Mouse (Mus musculus) stomach, postnatal 0 days (tissue): Measurements from ENCODE around the gene Mrps9. TPM values are rescaled to one million over a fixed set of nuclear protein-coding genes. Genes with fewer than 3 reads are reported as not detected.

Source experiments
- ATAC-seq: fragments of 200-750 bp; cut with Nextera tagmentation; 2 replicates; pipeline ENCODE4 v1.8.0; 2017; ENCODE audit not compliant: low FRiP score, low TSS enrichment
- DNase-seq: peaks from one replicate; pipeline ENCODE4 v3.0.0-alpha.2; 2016; ENCODE audit warnings: low spot score
- H3K27ac ChIP-seq: fragments of 300-500 bp; sonication (generic); replicated peaks from 2 replicates; pipeline ENCODE4 v1.5.1; 2014; ENCODE audit warnings: mild to moderate bottlenecking, control low read depth
- H3K27me3 ChIP-seq: fragments of 300-500 bp; sonication (generic); 2 replicates; pipeline ENCODE4 v1.6.1; 2014; ENCODE audit warnings: low read length; ENCODE audit not compliant: control insufficient read depth, insufficient read depth
- H3K36me3 ChIP-seq: fragments of 300-500 bp; sonication (generic); 2 replicates; pipeline ENCODE4 v1.6.1; 2014; ENCODE audit warnings: low read length, mixed read lengths; ENCODE audit not compliant: control insufficient read depth, insufficient read depth
- H3K4me1 ChIP-seq: fragments of 300-500 bp; sonication (generic); replicated peaks from 2 replicates; pipeline ENCODE4 v1.6.1; 2014; ENCODE audit warnings: antibody characterized with exemption; ENCODE audit not compliant: control insufficient read depth, insufficient read depth
- H3K4me2 ChIP-seq: fragments of 300-500 bp; sonication (generic); replicated peaks from 2 replicates; pipeline ENCODE4 v1.6.1; 2014; ENCODE audit warnings: low read depth, mild to moderate bottlenecking, control low read depth, moderate library complexity
- H3K4me3 ChIP-seq: fragments of 300-500 bp; sonication (generic); 2 replicates; pipeline ENCODE4 v1.5.1; 2014; ENCODE audit warnings: low read depth, low read length, control low read depth
- H3K9ac ChIP-seq: fragments of 300-500 bp; sonication (generic); 2 replicates; pipeline ENCODE4 v1.6.1; 2014; ENCODE audit warnings: mild to moderate bottlenecking, low read length, control low read depth, mixed read lengths
- H3K9me3 ChIP-seq: fragments of 300-500 bp; sonication (generic); 2 replicates; pipeline ENCODE4 v1.6.1; 2016; ENCODE audit warnings: low read length; ENCODE audit not compliant: control insufficient read depth
- CTCF ChIP-seq: IDR thresholded peaks from 2 replicates; pipeline ENCODE4 v1.5.1; 2016; ENCODE audit warnings: antibody characterized with exemption, low read depth, mild to moderate bottlenecking, moderate library complexity
- EP300 ChIP-seq: optimal IDR thresholded peaks from 2 replicates; pipeline ENCODE3; 2016; ENCODE audit warnings: antibody characterized with exemption
- WGBS: fragments of 180-500 bp; shearing (Covaris S2); extraction: QIAGEN DNeasy Blood & Tissue Kit; methylation state at CpG from one replicate; pipeline ENCODE4 v1.1.7; 2014; 5-methylcytosine and 5-hydroxymethylcytosine counted together
- polyA plus RNA-seq: library from polyadenylated mRNA; unstranded; fragments of >200 nt; fragmentation: Nextera tagmentation; extraction: Ambion mirVana; gene quantifications from 2 replicates; pipeline ENCODE4 v1.2.1, GENCODE M21; 2015

Gene Mrps9
- polyA plus RNA-seq: 33.1 and 36.2 TPM in 2 replicates

DNA sequence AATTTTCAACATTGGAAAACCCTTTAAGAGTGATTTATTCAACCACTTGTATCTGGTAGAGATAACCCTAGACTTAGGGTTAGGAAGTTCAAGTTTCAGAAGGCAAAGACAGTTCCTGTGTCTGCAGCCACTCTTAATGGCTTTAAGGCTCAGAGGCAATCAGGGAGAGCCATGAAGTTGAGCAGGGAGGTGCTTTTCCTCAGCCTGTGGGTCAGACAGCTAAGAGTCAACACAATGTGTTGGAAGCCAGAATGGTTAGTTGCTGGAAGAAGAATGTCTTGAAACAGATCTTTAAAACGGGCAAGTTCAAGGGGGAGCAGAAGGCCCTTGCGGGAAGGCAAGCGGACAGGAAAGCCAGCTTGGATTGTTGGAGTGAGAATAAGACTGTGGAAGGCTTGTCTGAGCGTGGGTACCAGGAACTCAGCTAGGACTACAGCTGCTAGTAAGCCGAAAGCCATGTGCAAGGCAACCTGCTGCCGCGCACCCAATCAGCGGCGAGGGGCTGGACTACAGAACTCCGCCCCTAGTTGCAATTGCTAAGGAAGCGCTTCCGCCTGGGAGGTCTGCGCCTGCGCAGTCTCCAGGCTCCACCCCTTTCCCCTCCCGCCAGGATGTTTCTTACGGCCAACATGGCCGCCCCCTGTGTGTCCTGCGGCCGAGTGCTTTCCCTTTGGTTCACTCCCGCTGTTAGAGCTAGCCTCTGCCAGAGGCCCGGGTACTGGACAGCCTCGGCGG is at the start of gene Mrps9:
TSS of gene Mrps9 (plus strand) at position 571 of the 735 bp plus-strand sequence.
- no peaks in the 10 kb centered on the region for H3K36me3 ChIP-seq
- no peaks in the 10 kb centered on the region for H3K27me3 ChIP-seq
- WGBS: under 1% methylated on average over 23 of the region's 23 CpGs
- peak within 1 kb of the TSS; percentile 84 for H3K27ac ChIP-seq
- peak within 1 kb of the TSS; percentile 98 for H3K4me3 ChIP-seq
- peak; percentile 98 for DNase-seq
- peak within 1 kb of the TSS; percentile 63 for H3K4me2 ChIP-seq
- H3K9me3 ChIP-seq: no peaks in the 10 kb centered on the region
- TF ChIP-seq EP300: no peak
- TF ChIP-seq CTCF: peak; percentile 33; the same call in 1 of the 2 replicates
- ATAC-seq: peak; percentile 100
- H3K4me1 ChIP-seq: no peaks in the 10 kb centered on the region; the same call in 1 of the 2 replicates
- H3K9ac ChIP-seq: peak within 1 kb of the TSS; percentile 92

GRCm38 (mm10) chr1:42813301-42813845 is 37.7 kb upstream of the Mrps9 start:
- Histone ChIP-seq H3K4me2 (no peak overlapping the region), H3K9me3 (no peaks in the 10 kb centered on the region), H3K27me3 (no peaks in the 10 kb centered on the region), H3K4me1 (no peaks in the 10 kb centered on the region), H3K27ac (no peak overlapping the region), H3K36me3 (no peaks in the 10 kb centered on the region), H3K4me3 (no peak overlapping the region), H3K9ac (no peak overlapping the region)
- ATAC-seq (no peak), DNase-seq (no peak)
- TF ChIP-seq CTCF (no peak), EP300 (no peak)
- WGBS: 87% methylated on average over 6 of the region's 6 CpGs

- TF ChIP-seq CTCF (no peak), EP300 (no peak)
- H3K27me3 ChIP-seq: no peaks in the 10 kb centered on the region
- ATAC-seq (no peak), DNase-seq (no peak)
- no peaks in the 10 kb centered on the region for H3K9me3 ChIP-seq
- WGBS: 74% methylated on average over 15 of the region's 15 CpGs
- H3K4me1 ChIP-seq: no peaks in the 10 kb centered on the region
- H3K36me3 ChIP-seq: no peaks in the 10 kb centered on the region
- H3K9ac ChIP-seq: no peak overlapping the region
- no peak overlapping the region for H3K27ac ChIP-seq
- H3K4me2 ChIP-seq: no peak overlapping the region
- H3K4me3 ChIP-seq: no peak overlapping the region
Observed at GRCm38 (mm10) chr1:42814798-42815619, 36.0 kb upstream of the Mrps9 start.

GRCm38 (mm10) chr1:42851398-42851767 is 350 bp downstream of the Mrps9 start:
- no peaks in the 10 kb centered on the region; the same call in 1 of the 2 replicates for H3K4me1 ChIP-seq
- H3K4me3 ChIP-seq: peak overlapping the region; percentile 98
- H3K9ac ChIP-seq: peak overlapping the region; percentile 92
- no peaks in the 10 kb centered on the region for H3K9me3 ChIP-seq
- peak overlapping the region; percentile 84 for H3K27ac ChIP-seq
- peak overlapping the region; percentile 63 for H3K4me2 ChIP-seq
- no peak for TF ChIP-seq EP300
- no peak for TF ChIP-seq CTCF
- H3K36me3 ChIP-seq: no peaks in the 10 kb centered on the region
- no peaks in the 10 kb centered on the region for H3K27me3 ChIP-seq
- ATAC-seq (peak; percentile 81; the same call in 1 of the 2 replicates), DNase-seq (no peak)
- WGBS: under 1% methylated on average over 21 of the region's 21 CpGs

DNA sequence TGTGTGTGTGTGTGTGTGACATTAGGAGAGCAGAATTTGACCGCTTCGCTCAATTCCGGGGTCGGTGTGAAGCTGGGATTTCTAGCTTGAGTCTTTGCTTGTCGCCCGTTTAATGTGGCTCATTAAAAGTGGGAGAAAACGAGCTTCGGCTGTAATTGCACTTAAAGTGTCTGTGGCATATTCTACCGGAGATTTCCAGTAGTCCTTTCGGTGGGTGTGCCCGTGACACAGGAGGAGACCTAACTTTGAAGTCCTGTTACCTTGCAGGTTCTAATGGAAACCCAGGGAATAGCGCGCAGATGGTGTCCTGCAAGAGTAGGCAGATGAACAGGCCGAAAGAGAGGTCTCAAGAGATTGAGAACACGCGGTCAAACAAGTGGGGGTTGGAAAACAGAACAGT is 777 bp downstream of the Mrps9 start:
- Histone ChIP-seq H3K4me3 (peak overlapping the region; percentile 98), H3K9me3 (no peaks in the 10 kb centered on the region), H3K27ac (no peak overlapping the region), H3K9ac (peak overlapping the region; percentile 92), H3K4me2 (peak overlapping the region; percentile 63), H3K4me1 (no peaks in the 10 kb centered on the region; the same call in 1 of the 2 replicates), H3K27me3 (no peaks in the 10 kb centered on the region), H3K36me3 (no peaks in the 10 kb centered on the region)
- DNase-seq (no peak), ATAC-seq (no peak)
- 3% methylated on average over 16 of the region's 16 CpGs for WGBS
- TF ChIP-seq CTCF (no peak), EP300 (no peak)
